Comparison of ENCODE assay signal across 19 mouse cellular contexts in the genomic region with DNA sequence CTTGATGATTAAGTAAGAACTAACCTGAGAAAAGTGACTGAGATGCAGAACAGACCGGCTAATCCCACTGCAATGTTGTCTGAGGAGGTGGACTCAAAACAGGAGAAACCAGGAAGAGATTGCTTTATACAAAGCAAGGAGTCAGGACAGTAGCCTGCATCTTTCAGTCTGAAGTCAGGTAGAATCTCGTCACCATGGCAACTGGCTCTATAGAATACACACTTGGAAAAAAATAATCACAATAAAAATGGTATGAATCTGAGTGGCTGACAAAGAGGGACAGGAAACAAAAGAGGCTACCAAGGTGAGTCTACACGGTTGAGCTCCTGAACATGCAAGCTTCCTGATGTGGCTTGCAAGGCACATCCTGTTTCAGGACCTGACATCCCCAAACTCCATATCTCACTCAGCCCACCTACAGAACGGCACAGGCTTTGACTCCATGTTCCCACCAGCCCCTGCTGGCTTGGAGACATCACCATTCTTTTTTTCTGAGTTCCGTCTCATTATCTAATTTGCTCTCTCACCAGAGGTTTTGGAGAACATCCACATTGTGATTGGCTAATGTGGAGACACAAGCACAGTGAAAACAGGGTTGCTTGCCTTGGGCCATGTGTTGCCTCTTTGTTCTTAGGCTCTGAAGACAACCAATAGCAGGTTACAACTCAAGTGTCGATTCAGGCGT.
A peak's percentile ranks its signal among the peaks of the same experiment; 100 is the strongest.
DNase-seq lines count a peak whose midpoint lies in the region; ATAC-seq and TF ChIP-seq lines count a peak whose summit lies in the region.
"Had no signal": no experiment of that assay in that cellular context is flagged by ENCODE, and none has a peak within 500 bp of the region (broad histone marks: within the 10 kb centered on the region; RNA-seq: fewer than 3 reads in every experiment).

No protein-coding gene starts in this region.

- H3K4me1 ChIP-seq in forebrain, embryonic 10.5 days = peaks cover 12% of the 10 kb centered on the region
- H3K4me1 ChIP-seq in forebrain, embryonic 12.5 days = peaks cover 12% of the 10 kb centered on the region; the same call in 1 of the 2 replicates
- H3K4me1 ChIP-seq in hindbrain, embryonic 15.5 days (replicated peaks) = 0 out of 2 replicates have a peak, but pooled peaks cover 9% of the 10 kb centered on the region
- no peaks in the 10 kb centered on the region for H3K4me1 ChIP-seq in hindbrain, embryonic 11.5 days (replicated peaks; ENCODE audit: control insufficient read depth, insufficient read depth, low read length)
- H3K4me1 ChIP-seq in midbrain, embryonic 16.5 days (ENCODE audit: control insufficient read depth, insufficient read depth, low read length) = peaks cover 9% of the 10 kb centered on the region; the same call in 1 of the 2 replicates
- H3K4me1 ChIP-seq: embryonic facial prominence, embryonic 13.5 days; limb, embryonic 10.5 days; liver, embryonic 12.5 days; neural tube, embryonic 15.5 days had no signal

- no peak overlapping the region for H3K4me3 ChIP-seq in forebrain, embryonic 10.5 days
- no peak overlapping the region for H3K4me3 ChIP-seq in forebrain, embryonic 12.5 days (replicated peaks)
- H3K4me3 ChIP-seq in hindbrain, embryonic 15.5 days = no peak overlapping the region
- no peak overlapping the region for H3K4me3 ChIP-seq in hindbrain, embryonic 11.5 days (ENCODE audit: low read depth, low read length)
- no peak overlapping the region for H3K4me3 ChIP-seq in midbrain, embryonic 16.5 days (ENCODE audit: low read depth, low read length)
- H3K4me3 ChIP-seq: embryonic facial prominence, embryonic 13.5 days; heart, embryonic 10.5 days; limb, embryonic 10.5 days; liver, embryonic 12.5 days; neural tube, embryonic 15.5 days had no signal

- ATAC-seq in forebrain, embryonic 12.5 days (ENCODE audit: low FRiP score) = no peak
- no peak for ATAC-seq in hindbrain, embryonic 15.5 days (ENCODE audit: low FRiP score, low read depth)
- ATAC-seq in hindbrain, embryonic 11.5 days (ENCODE audit: low FRiP score) = no peak
- ATAC-seq in midbrain, embryonic 16.5 days = peak; percentile 84
- ATAC-seq: intestine, postnatal 0 days; liver, embryonic 12.5 days had no signal

- no peaks in the 10 kb centered on the region for H3K9me3 ChIP-seq in forebrain, embryonic 10.5 days
- no peaks in the 10 kb centered on the region for H3K9me3 ChIP-seq in forebrain, embryonic 12.5 days
- H3K9me3 ChIP-seq in hindbrain, embryonic 15.5 days = no peaks in the 10 kb centered on the region
- no peaks in the 10 kb centered on the region for H3K9me3 ChIP-seq in hindbrain, embryonic 11.5 days (ENCODE audit: control insufficient read depth, low read length)
- no peaks in the 10 kb centered on the region for H3K9me3 ChIP-seq in midbrain, embryonic 16.5 days (replicated peaks; ENCODE audit: control insufficient read depth, low read length, poor library complexity, severe bottlenecking)
- H3K9me3 ChIP-seq: embryonic facial prominence, embryonic 13.5 days; heart, embryonic 10.5 days; limb, embryonic 10.5 days; liver, embryonic 12.5 days; neural tube, embryonic 15.5 days had no signal

- no peaks in the 10 kb centered on the region for H3K36me3 ChIP-seq in forebrain, embryonic 10.5 days (replicated peaks)
- no peaks in the 10 kb centered on the region for H3K36me3 ChIP-seq in forebrain, embryonic 12.5 days (replicated peaks)
- no peaks in the 10 kb centered on the region for H3K36me3 ChIP-seq in hindbrain, embryonic 15.5 days
- H3K36me3 ChIP-seq in hindbrain, embryonic 11.5 days (ENCODE audit: control insufficient read depth, insufficient read depth, low read length) = no peaks in the 10 kb centered on the region
- H3K36me3 ChIP-seq in midbrain, embryonic 16.5 days (ENCODE audit: control insufficient read depth, insufficient read depth, low read length) = no peaks in the 10 kb centered on the region
- H3K36me3 ChIP-seq: embryonic facial prominence, embryonic 13.5 days; heart, embryonic 10.5 days; limb, embryonic 10.5 days; liver, embryonic 12.5 days; neural tube, embryonic 15.5 days had no signal

- H3K27ac ChIP-seq in forebrain, embryonic 10.5 days = peak overlapping the region; percentile 40; the same call in 1 of the 2 replicates
- H3K27ac ChIP-seq in forebrain, embryonic 12.5 days = no peak overlapping the region
- peak overlapping the region; percentile 52; the same call in 1 of the 2 replicates for H3K27ac ChIP-seq in hindbrain, embryonic 15.5 days (replicated peaks)
- no peak overlapping the region for H3K27ac ChIP-seq in hindbrain, embryonic 11.5 days (ENCODE audit: low read depth, low read length)
- peak overlapping the region; percentile 55 for H3K27ac ChIP-seq in midbrain, embryonic 16.5 days (ENCODE audit: low read length)
- H3K27ac ChIP-seq: embryonic facial prominence, embryonic 13.5 days; heart, embryonic 10.5 days; limb, embryonic 10.5 days; liver, embryonic 12.5 days; neural tube, embryonic 15.5 days had no signal

- no peaks in the 10 kb centered on the region for H3K27me3 ChIP-seq in forebrain, embryonic 10.5 days (ENCODE audit: poor library complexity, severe bottlenecking)
- H3K27me3 ChIP-seq in forebrain, embryonic 12.5 days = no peaks in the 10 kb centered on the region
- no peaks in the 10 kb centered on the region for H3K27me3 ChIP-seq in hindbrain, embryonic 15.5 days
- no peaks in the 10 kb centered on the region for H3K27me3 ChIP-seq in hindbrain, embryonic 11.5 days (ENCODE audit: control insufficient read depth, insufficient read depth, low read length)
- no peaks in the 10 kb centered on the region for H3K27me3 ChIP-seq in midbrain, embryonic 16.5 days (ENCODE audit: control insufficient read depth, insufficient read depth, low read depth, low read length)
- H3K27me3 ChIP-seq: CH12.LX; embryonic facial prominence, embryonic 13.5 days; liver, embryonic 12.5 days; neural tube, embryonic 15.5 days had no signal

- no peak for DNase-seq in forebrain, embryonic 10.5 days (ENCODE audit: extremely low spot score, low spot score)
- DNase-seq in hindbrain, embryonic 11.5 days (ENCODE audit: low spot score) = no peak
- DNase-seq in brain, embryonic 14.5 days (ENCODE audit: low read depth) = peak; percentile 67
- DNase-seq in kidney, adult 18-20 months = no peak
- no peak for DNase-seq in frontal cortex, postnatal 10 days (ENCODE audit: low spot score in 2 of 2)
- DNase-seq: adrenal gland, postnatal 10 days; cerebellum, adult 18-20 months; cerebellum, postnatal 36 days; thymus, postnatal 36 days had no signal

- no peak overlapping the region for H3K9ac ChIP-seq in forebrain, embryonic 12.5 days
- no peak overlapping the region for H3K9ac ChIP-seq in hindbrain, embryonic 15.5 days
- H3K9ac ChIP-seq in hindbrain, embryonic 11.5 days (ENCODE audit: low read depth, low read length) = no peak overlapping the region
- H3K9ac ChIP-seq in midbrain, embryonic 16.5 days (ENCODE audit: low read depth, low read length) = no peak overlapping the region
- H3K9ac ChIP-seq: embryonic facial prominence, embryonic 13.5 days; liver, embryonic 12.5 days; neural tube, embryonic 15.5 days had no signal

- H3K4me2 ChIP-seq in forebrain, embryonic 12.5 days = no peak overlapping the region
- H3K4me2 ChIP-seq in hindbrain, embryonic 15.5 days = no peak overlapping the region
- H3K4me2 ChIP-seq in hindbrain, embryonic 11.5 days (replicated peaks; ENCODE audit: low read depth, low read length) = no peak overlapping the region
- no peak overlapping the region for H3K4me2 ChIP-seq in midbrain, embryonic 16.5 days (ENCODE audit: low read length)
- H3K4me2 ChIP-seq: embryonic facial prominence, embryonic 13.5 days; liver, embryonic 12.5 days; neural tube, embryonic 15.5 days had no signal

- TF ChIP-seq CTCF in brain, embryonic 14.5 days (IDR thresholded peaks at IDR 0.05; ENCODE audit: borderline replicate concordance, extremely low read depth, insufficient read depth, insufficient read length) = no peak

- TF ChIP-seq POLR2A in brain, embryonic 14.5 days (IDR thresholded peaks at IDR 0.05; ENCODE audit: borderline replicate concordance, extremely low read depth, insufficient read depth, insufficient read length, poor library complexity, severe bottlenecking) = no peak

- 69% methylated on average over 7 of the region's 7 CpGs for WGBS in forebrain, embryonic 10.5 days
- 64% methylated on average over 7 of the region's 7 CpGs for WGBS in forebrain, embryonic 12.5 days
- WGBS in hindbrain, embryonic 15.5 days = 54% methylated on average over 7 of the region's 7 CpGs
- WGBS in hindbrain, embryonic 11.5 days = 74% methylated on average over 7 of the region's 7 CpGs
- WGBS in midbrain, embryonic 16.5 days = 50% methylated on average over 7 of the region's 7 CpGs

Comparison
In these comparisons a context has a peak if more than half of its experiments do, and no peak if none do; other contexts are left out.
1. H3K27ac ChIP-seq: peak in forebrain, embryonic 10.5 days (single experiment), hindbrain, embryonic 15.5 days (single experiment) and midbrain, embryonic 16.5 days (single experiment); none in forebrain, embryonic 12.5 days (single experiment) and hindbrain, embryonic 11.5 days (single experiment).